Mouse (Mus musculus): ENCODE results near the gene Gm28374. TPM values are rescaled to one million over a fixed set of nuclear protein-coding genes. Genes with fewer than 3 reads are reported as not detected.

Gene Gm28374
- total RNA-seq, 2 experiments from 2014 or later, result not detected

GRCm38 (mm10) chr19:6030520-6031280, 51.4 kb downstream of the Gm28374 start:
- intact Hi-C loops (cut with DNase I), result no loop called here
- DNase-seq, result no peak

GRCm38 (mm10) chr19:6029426-6029825, 52.6 kb downstream of the Gm28374 start:
- intact Hi-C loops (cut with DNase I), result no loop called here
- DNase-seq, result no peak

- intact Hi-C loops (cut with DNase I), result no loop called here
- no peak for DNase-seq
Observed at GRCm38 (mm10) chr19:6028991-6029390, 53.1 kb downstream of the Gm28374 start.

Small RNA genes within 50 kb of the gene (microRNA-seq; reads per million reads assigned to microRNA genes)
- 0 to 0.72 reads per million in 2 experiments for gene Mir6988

Other genes with a start within 250 kb of the Gm28374 start
- gene Frmd8, start 207.0 kb downstream of the Gm28374 start, total RNA-seq (2021), result 1 to 10 TPM; 4.5 to 5.0 TPM
- 1 to 10 TPM in 1 of 2 experiments, under 1 TPM in 1; 0.99 to 1.0 TPM for gene Slc25a45, start 204.4 kb downstream of the Gm28374 start, total RNA-seq (2021)
- gene Tigd3, start 188.1 kb downstream of the Gm28374 start, total RNA-seq (2021), result under 1 TPM in 1 of 2 experiments, not detected in 1; 0.20 TPM
- 10 to 100 TPM; 75.1 to 81.4 TPM for gene Dpf2, start 169.2 kb downstream of the Gm28374 start, total RNA-seq (2021)
- 10 to 100 TPM; 10.1 to 12.4 TPM for gene Cdc42ep2, start 157.4 kb downstream of the Gm28374 start, total RNA-seq (2021)
- gene Pola2, start 118.1 kb downstream of the Gm28374 start, total RNA-seq (2021), result 10 to 100 TPM in 1 of 2 experiments, 1 to 10 TPM in 1; 8.6 to 11.6 TPM
- not detected for gene Slc22a20, start 96.1 kb downstream of the Gm28374 start, total RNA-seq (2021)
- 10 to 100 TPM; 82.6 to 95.2 TPM for gene Capn1, start 66.4 kb downstream of the Gm28374 start, total RNA-seq (2021)
- 10 to 100 TPM; 14.4 to 15.8 TPM for gene Syvn1, start 35.7 kb downstream of the Gm28374 start, total RNA-seq (2021)
- gene Mrpl49, start 24.5 kb downstream of the Gm28374 start, total RNA-seq (2021), result 10 to 100 TPM; 25.8 TPM
- 100 to 1,000 TPM; 333 to 400 TPM for gene Fau, start 24.4 kb downstream of the Gm28374 start, total RNA-seq (2021)
- 1 to 10 TPM; 7.6 to 9.0 TPM for gene Znhit2, start 21.1 kb downstream of the Gm28374 start, total RNA-seq (2021)
- gene Tm7sf2, start 13.9 kb downstream of the Gm28374 start, total RNA-seq (2021), result 1 to 10 TPM; 4.9 to 5.1 TPM
- gene Vps51, start 5.0 kb downstream of the Gm28374 start, total RNA-seq (2021), result 10 to 100 TPM; 15.7 to 19.3 TPM
- not detected for gene Tmem262, start 2.2 kb downstream of the Gm28374 start, total RNA-seq (2021)
- gene Zfpl1, start 2.7 kb upstream of the Gm28374 start, total RNA-seq (2021), result 10 to 100 TPM; 10.2 to 10.3 TPM
- under 1 TPM in 1 of 2 experiments, not detected in 1; 0.28 TPM for gene Cdca5, start 2.7 kb upstream of the Gm28374 start, total RNA-seq (2021)
- gene AC131692.1, start 12.2 kb upstream of the Gm28374 start, total RNA-seq (2021), result not detected
- gene Naaladl1, start 23.5 kb upstream of the Gm28374 start, total RNA-seq (2021), result not detected
- 1 to 10 TPM; 8.7 to 9.8 TPM for gene Sac3d1, start 36.4 kb upstream of the Gm28374 start, total RNA-seq (2021)
- gene Snx15, start 46.0 kb upstream of the Gm28374 start, total RNA-seq (2021), result 10 to 100 TPM in 1 of 2 experiments, 1 to 10 TPM in 1; 8.6 to 10.6 TPM
- under 1 TPM; 0.17 to 0.26 TPM for gene Batf2, start 58.7 kb upstream of the Gm28374 start, total RNA-seq (2021)
- 10 to 100 TPM; 51.8 to 62.6 TPM for gene Arl2, start 59.3 kb upstream of the Gm28374 start, total RNA-seq (2021)
- not detected for gene Majin, start 102.1 kb upstream of the Gm28374 start, total RNA-seq (2021)
- gene Gpha2, start 144.1 kb upstream of the Gm28374 start, total RNA-seq (2021), result not detected
- 10 to 100 TPM; 32.2 to 34.6 TPM for gene Ppp2r5b, start 153.6 kb upstream of the Gm28374 start, total RNA-seq (2021)
- gene Atg2a, start 159.4 kb upstream of the Gm28374 start, total RNA-seq (2021), result 10 to 100 TPM; 16.5 to 18.0 TPM
- 10 to 100 TPM; 23.5 to 36.0 TPM for gene Ehd1, start 194.5 kb upstream of the Gm28374 start, total RNA-seq (2021)
- gene Cdc42bpg, start 224.2 kb upstream of the Gm28374 start, total RNA-seq (2021), result 1 to 10 TPM; 4.3 to 5.2 TPM

All from gastrocnemius, postnatal 36 days (tissue).